Mouse (Mus musculus) natural killer cell, adult 2 months (primary cell): ENCODE results near the gene Gtf2h1.
"Not testable (repeated sequence)": the region's sequence is repeated elsewhere in the genome, so short reads cannot be mapped to it uniquely, and the experiment has no call there.

ENCODE experiments used
- DNase-seq, 2 experiments: peaks; one replicate each; pipeline ENCODE4 v3.0.0; 2022; ENCODE audit warnings: low spot score in 2 of 2

Gene Gtf2h1

DNA sequence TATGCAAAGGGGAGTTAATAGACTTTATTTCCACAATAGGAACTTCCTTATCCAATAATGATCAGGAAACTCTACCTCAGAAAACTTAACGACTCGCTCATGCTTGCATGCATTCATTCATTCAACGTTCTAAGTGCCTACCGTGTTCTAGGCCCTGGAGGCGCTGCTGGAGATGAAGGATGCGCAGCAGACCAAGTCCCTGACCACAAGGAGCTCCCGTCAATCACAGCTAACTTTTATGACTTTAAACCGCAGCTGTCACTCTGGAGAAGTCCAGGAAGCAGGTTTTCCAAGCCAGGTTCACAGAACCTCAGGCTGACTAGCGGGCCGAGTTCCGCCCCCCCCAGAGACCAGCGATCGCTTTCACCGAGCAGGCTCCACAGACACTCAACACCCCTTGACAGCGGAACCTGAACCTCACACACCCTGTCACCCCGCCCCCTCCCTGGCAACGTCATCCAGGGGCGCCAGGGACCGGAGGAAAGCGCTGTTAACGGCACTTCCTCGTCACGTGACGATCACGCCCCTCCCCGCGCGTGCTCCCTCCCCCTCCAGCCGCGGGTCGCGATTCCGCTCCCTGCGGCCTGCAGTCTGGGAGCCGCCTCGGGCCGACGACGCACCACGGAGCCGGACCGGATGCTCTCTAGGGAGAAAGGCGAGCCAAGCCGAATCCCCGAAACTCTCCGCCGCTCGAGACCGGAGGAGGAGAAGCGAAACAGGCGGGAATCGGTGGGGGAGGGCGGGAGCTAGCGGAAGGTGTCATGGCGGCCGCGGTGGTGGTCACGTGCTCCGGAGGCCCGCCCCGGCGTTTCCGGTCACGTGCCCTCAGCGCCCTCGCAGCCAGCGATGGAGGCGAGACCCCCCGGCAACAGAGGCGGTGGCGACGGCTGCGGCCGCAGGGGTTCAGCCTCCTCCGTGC lies at the start of gene Gtf2h1, which contains the start of gene Hps5:
Gene Gtf2h1, plus strand, starts transcription at position 817 of the 919 bp plus-strand sequence.
Gene Hps5, minus strand, starts transcription at position 778 of the 919 bp plus-strand sequence.
- peak; percentile 99 for DNase-seq

DNA sequence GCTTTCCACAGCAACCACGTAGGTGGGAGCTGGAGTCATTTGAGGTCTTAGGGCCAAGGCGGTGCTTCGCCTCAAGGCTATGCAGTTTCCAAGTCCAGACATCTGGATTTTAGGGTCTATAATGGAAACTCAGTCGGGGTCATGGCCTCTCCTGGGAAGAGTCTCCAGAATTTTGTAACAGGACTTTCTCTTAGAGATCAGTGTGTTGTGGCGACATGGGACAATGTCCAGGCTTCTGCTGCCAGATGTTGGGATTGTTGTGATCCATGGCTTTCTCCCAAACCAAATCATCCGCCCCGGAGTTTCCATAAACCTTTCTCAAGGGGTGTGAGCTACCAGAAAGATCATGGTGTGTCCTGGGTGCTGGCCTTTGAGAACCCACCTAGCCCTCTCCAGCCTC lies 49.5 kb upstream of the Gtf2h1 start:
- no peak for DNase-seq

DNA sequence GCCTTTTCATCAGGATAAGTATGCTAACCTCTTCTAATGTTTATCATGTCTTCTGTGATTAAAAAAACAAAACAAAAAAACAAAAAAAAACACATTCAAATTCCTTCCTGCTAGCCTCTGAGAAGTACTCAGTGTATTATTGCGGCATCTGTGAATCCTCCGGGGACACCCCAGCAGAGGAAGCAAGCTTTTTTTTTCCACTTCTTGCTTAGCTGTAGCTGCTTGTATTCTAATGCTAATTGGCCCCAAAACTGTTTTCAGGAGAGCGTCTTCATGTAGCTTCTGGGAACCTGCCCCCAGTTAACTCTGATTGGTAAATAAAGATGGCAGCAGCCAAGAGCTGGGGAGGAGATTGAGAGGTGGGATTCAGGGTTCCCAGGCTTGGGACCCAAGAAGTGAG lies 47.4 kb upstream of the Gtf2h1 start:
- DNase-seq = no peak

DNA sequence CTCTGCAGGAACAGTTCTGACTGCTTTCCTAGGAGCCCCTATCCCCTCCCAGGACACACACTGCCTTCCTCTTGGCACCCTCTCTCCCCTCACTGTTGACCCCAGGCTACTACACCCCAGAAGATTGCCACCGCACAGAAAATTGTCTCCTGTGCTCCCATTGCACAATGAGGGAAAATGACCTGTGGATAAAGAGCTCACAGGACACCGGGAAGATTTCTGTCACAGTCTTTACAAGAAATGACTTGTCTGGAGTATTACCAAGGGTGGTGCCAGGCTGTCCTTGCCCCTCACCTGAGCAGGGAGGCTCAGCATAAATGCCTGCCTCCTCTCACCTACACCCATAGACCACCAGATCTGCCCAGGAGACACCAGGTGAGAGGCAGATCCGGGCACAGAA lies 44.4 kb upstream of the Gtf2h1 start, which contains the start of gene Saa2:
Gene Saa2, plus strand, starts transcription at position 301 of the 400 bp plus-strand sequence.
- no peak for DNase-seq

DNA sequence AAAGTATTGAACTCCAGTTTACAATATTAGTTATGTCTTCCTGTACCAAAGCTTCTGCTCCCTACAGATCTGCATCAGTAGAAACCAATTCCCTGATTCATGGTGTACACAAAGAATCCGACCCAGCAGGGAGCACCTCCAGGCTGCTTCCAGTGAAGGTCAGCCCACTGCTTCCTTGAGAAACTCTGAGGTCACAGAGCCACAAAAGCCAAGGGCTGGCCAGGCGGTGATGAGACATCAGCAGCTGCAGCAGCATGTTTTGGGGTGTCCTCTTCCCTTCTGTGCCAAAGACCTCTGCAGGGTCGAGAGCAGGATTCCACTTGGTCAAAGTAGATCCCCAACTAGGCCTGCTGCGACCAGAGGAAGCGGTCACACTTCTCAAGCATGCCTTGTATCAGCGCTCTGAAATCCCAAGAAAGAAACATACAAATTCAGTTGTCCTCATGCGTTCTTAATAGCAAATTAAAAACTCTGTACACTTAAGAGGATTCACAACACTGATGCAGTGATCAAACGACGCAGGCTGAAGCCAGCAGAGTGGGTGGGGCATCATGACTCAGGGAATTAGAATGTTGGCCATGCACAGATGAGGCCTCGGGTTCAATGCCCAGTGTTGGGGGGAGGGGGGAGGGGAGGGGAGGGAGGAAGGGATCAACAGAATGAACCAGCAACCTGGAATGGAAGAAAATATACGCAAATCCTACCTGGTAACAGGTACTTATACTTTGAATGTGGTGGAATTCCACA lies 34.7 kb upstream of the Gtf2h1 start:
- DNase-seq = no peak

DNA sequence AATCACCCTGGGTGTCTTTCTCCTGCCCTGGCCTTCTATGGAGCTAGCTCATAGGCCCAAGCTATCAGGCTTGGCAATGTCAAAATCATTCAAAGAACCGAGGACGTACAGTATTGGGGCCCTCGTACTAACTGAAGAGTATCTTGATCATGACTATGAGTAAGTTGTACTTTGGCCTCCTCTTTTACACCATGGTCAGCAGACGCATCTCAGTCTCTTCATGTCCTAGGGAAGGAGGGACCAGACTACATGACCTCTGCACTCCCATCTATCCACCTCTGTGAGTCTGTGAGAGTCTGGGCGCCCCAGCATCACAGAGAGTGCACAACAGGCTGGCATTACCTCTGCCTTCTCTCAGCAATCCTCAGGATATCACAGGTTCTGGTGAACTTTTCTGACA lies 33.3 kb upstream of the Gtf2h1 start:
- no peak for DNase-seq

DNA sequence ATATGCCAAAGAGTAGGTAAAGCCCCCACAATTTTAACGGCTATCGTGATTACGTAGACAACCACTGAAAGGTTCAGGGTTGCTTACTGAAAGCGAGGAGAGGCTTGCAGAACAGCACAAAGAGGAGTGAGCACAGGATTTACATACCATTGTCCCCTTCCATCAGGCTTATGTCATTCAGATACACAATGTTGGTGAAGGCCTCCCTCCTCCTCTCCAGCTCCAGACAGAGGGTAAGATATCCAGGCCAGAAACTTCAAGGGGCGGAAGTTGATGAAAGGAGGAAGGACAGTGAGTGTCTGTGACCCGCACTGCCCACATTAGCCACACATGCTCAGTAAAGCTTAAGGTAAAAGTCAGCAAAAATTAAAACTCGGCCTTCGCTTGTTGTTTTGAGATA lies 31.2 kb upstream of the Gtf2h1 start:
- DNase-seq = no peak

DNA sequence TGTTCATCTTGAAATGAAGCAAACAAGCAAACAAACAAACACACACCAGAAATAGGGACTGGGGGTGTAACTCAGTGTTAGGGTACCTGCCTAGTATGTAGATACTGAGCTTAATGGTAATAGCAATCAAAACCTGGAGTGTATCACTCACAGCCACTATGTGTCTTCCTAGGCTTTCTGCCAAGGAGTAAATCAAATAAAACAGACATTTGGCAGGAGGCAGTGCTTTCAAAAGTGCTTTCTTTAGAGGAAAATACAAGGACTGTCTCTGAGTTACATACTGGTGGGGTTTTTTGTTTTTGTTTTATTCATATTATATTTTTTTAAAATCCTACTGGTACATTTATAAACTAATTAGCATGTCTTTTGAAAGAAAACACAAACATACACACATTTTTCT lies 28.5 kb upstream of the Gtf2h1 start:
- DNase-seq = no peak

DNA sequence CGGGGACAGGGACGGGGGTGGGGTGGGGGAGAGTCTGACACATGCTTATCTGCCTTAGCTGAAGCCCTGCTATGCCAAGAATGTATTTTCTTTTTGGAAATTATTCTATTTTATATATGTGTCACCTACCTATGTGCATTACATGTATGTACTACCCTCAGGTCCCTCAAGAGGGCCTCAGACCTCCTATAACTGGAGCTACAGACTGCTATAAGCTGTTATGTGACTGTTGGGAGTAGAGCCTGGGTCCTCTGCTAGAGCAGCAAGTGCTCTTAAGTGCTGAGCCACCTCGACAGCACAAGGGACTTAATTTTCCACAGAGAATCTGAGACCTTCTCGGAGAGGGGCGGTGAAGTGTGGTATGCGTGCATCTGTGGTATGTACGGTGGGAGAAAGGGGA lies 27.5 kb upstream of the Gtf2h1 start:
- DNase-seq = no peak

DNA sequence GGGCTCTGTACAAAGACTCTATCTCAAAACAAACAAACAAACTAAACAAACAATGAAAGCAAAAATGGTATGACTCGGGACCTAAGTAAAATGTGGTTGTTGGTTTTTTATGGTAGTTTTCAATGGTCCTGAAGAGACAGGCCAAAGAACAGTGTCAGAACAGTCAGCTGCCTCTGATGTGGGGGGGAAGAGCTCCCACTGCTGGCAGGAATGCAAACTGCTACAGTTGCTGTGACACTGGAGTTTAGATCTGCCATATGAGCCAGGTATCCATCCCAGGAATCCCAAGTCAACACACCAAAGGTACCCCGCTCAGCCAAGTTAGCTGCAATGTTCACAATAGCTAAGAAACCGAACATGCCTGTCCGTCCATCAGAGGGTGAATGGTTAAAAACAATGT lies 25.2 kb upstream of the Gtf2h1 start:
- DNase-seq = peak in 1 of 2 experiments; percentile 17

DNA sequence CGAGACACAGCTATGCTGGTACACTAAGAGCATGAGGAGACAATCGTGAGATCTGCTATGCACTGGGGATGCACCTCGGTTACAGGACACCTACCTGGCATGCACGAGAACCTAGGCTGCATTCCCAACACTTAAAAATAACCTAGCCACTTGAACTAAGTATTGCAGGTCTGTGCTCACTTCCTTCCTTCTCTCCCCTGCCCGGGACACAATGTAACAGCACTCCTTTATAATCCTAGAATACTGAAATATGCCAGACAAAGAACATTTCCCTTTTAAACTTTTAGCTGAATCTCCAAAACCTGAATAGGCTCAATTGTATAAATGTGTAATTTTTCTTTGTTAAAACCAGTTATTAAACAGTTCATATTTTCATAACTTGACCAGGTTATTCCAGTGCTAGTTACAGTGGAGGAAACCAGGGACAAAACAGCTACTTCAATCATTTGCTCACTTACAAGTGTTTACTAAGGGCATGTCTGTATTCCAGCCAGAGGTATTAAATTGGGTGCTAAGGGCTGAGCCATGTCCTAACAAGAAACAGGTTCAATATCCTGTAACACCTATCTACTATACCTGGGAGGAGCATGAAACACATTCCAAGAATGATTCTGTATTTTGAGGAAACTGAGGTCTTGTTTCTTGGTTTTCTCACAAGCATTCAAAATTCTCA lies 6.6 kb upstream of the Gtf2h1 start:
- DNase-seq = no peak

DNA sequence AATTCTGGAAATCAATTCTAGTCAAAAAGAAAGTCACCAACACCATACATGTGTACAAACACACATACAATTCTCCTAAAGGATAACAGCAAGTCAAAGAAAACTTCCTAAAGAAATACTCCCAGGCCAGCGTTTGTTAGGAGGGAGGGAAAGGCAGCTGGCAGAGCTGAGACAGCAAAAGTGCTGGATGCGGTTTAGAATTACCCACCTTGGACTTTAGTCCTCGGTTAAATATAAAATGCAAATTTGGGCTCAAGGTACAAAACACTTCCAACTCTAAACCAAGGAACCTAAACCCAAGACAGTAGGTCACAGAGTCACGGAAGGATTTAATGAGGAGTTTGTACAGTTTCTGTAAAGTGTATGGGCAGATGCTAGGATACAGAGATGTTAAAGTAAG lies 2.0 kb upstream of the Gtf2h1 start:
- no peak for DNase-seq

DNA sequence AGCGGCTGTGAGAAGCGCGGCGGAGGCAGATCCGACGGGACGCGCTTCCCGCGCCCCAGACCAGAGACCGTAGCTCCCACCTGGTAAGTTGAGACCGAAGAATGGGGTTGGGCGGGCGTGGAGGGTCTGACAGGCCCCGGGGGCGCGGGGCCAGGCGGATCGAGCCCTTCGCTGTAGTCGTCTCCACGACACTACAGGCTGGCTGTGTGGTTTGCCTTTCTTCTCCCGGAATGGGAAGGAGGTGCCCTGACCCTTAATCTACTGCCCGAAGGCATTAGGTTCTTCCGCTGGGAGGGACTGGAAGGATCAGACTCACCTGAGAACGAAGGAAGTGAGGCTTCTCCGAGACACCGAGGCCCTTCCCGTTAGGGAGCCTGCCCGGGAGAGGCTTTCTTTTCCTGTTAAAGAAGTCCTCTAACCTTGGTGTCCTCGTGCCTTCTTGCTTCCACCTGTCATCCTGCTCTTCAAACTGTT lies 340 bp downstream of the Gtf2h1 start:
- DNase-seq = no peak

DNA sequence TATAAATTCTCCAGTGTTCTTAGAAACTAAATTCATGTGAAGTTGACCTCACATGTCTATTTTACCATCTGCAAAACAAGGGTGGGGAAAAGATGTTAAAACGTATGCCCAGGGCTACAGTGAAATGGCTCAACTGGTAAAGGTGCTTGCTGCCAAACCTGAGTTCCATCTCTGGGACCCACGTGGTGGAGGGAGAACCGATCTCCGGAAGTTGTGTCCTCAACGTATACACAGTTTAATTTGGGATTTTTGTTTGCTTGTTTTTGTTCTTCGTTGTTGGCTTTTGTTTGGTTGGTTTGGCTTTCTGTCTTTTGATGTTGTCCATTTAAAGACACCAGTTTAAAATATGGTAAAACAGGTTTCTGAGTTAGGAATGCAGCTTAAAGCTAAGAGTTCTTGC lies 876 bp downstream of the Gtf2h1 start:
- DNase-seq = no peak

DNA sequence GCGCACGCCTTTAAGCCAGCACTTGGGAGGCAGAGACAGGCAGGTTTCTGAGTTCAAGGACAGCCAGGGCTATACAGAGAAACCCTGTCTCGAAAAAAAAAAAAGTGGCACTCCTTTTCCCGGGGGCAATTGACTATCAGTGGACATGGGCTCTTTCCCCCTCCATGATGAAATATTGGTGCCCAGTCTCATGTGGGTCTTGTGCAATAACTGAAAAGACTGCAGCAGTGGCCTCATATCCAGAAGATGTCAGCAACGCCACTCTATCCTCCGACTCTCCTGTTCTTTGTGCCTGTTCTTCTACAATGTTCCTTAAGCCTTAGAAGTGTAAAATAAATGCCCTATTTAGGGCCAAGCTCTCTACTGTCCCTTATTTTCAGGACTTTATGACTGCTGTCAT lies 14.4 kb downstream of the Gtf2h1 start:
- no peak for DNase-seq

DNA sequence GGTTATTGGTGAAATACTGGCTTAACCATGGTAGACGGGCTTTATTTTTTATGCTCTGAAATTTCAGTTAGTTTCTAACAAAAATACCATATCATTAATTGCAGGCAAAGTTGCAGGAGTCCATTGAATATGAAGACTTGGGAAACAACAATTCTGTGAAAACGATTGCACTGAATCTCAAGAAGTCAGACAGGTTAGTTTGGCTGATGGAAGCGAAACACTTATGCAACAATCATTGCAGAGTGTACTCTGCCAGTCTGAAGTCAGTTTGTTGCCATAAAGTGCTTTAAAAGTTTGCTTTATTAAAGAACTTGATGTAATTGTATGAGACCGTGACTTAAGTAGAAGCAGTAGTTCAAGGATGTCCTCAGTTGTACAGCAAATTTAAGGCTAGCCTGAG lies 18.1 kb downstream of the Gtf2h1 start:
- no peak for DNase-seq

DNA sequence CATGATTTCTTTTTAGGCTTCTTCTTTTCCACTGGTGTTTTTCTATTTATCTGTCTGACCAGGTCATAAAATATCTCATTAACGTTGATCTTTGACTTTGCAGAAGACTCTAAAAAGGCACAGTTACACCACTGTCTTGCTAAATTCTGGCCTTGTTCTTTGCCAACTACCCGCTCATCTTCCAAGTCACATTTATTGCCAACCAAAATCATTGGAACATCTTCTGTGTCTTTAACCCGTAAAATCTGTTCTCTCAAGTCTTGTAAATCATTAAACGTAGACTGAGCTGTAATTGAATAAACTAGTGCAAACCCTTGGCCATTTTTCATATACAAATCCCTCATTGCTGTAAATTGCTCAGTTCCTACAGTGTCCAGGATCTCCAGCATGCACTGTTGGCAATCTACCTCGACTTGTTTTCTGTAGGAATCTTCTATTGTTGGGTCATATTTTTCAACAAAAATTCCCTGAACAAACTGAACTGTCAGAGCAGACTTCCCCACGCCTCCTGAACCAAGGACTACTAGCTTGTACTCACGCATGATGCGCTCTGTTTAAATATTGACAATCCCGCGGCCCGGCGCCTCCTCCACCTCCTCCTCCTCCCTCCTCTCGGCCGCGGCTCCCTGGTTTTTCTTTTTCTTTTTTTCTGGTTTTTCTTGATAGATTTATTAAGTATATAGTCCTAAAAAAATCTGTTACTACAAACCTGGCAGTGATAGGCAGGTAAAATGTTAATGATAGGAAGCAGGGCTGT lies 25.2 kb downstream of the Gtf2h1 start:
- DNase-seq = not testable (repeated sequence)

DNA sequence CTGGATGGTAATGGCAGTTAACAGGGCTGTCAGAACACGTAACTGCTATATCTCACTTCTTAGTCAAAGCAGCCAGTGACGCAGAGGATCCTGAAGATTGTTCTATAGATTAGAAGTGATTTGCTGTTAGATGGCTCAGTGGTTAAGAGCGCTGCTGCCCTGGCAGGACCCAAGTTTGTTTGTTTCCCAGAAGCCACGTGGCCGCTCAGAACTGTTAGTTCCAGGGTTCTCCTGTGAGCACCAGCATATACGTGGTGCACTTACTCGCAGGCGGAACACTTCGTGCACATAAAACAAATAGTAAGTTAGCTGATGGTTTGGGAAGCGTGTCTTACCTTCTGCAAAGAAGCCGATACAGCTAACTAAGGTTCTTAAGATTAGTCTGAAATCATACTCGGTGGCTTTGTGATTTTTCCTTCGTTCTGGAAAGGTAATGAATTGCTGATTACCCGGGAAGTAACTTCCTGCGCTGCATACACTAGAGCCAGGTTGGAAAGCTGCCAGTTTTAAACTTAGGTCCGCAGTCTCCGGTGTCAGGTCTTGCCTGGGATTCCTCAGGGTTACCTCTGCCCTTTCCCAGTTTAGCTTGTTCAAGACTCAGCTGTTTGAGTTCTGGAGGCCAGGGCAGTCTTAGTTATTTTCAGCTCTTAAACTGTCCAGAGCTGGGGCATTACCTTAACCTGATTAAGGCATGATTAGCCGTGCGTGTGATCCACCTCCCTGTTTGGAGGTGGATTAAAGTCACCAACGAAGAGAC lies 31.3 kb downstream of the Gtf2h1 start:
- no peak for DNase-seq

DNA sequence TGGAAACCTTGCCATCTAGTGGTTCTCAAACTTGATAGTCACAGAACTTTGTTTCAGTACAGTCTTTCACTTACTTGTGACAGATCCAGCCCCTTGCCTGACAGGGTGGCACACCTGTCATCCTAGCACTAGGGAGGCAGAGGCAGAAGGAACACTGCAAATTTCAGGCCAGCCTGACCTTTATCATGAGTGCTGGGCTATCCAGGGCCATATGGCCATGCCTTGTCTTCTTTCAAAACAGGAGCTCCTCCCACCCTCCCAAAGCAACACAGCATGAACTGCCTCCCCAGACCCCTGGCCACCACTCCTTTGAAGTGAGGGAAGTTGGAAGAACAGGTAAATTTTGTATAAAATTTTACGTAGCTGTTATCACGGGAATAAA lies 31.9 kb downstream of the Gtf2h1 start:
- no peak for DNase-seq

DNA sequence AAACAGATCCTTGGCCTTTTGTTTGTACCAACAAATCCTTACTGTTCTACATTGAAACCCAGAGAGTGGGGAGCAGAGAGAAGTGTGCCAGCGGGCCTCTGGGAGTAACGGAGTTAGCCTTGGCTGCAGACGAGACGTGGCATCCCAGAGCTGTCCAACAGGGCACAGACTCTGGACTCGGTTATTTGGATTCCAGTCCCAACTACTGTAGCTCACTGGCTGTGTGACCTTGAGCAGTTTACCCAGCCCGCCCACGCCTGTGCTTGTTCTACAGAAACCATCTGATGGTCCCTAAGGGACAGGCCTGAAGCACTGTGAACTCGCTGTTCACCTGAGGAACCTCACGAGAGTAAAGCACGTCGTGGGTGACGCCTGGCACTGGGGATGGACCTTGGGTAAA lies 34.0 kb downstream of the Gtf2h1 start:
- no peak for DNase-seq
